Mouse (Mus musculus) myocyte (in vitro differentiated cells): ENCODE results near the gene Slc38a2. TPM values are rescaled to one million over a fixed set of nuclear protein-coding genes. Genes with fewer than 3 reads are reported as not detected.

Experiments
- H3K27me3 ChIP-seq: one replicate; pipeline ENCODE4 v1.6.1; 2011; ENCODE audit not compliant: control insufficient read depth, insufficient read depth, insufficient read length
- H3K36me3 ChIP-seq: one replicate; pipeline ENCODE4 v1.6.1; 2011; ENCODE audit not compliant: control insufficient read depth, insufficient read depth
- H3K4me2 ChIP-seq: one replicate; pipeline ENCODE4 v1.6.1; 2011; ENCODE audit warnings: low read depth, control low read depth
- H3K4me3 ChIP-seq: one replicate; pipeline ENCODE4 v1.5.1; 2011; ENCODE audit warnings: mild to moderate bottlenecking, control low read depth, moderate library complexity
- H3K79me2 ChIP-seq: one replicate; pipeline ENCODE4 v1.6.1; 2011; ENCODE audit not compliant: control insufficient read depth, insufficient read depth
- H3ac ChIP-seq: one replicate; pipeline ENCODE4 v1.6.1; 2011; ENCODE audit not compliant: control insufficient read depth, insufficient read length
- CEBPB ChIP-seq: IDR thresholded peaks from 2 replicates; pipeline ENCODE4 v1.6.1; 2011; ENCODE audit warnings: mild to moderate bottlenecking, moderate library complexity; ENCODE audit not compliant: poor library complexity, insufficient read depth, severe bottlenecking
- E2F4 ChIP-seq: IDR thresholded peaks from one replicate; pipeline ENCODE4 v1.6.1; 2011; ENCODE audit warnings: mild to moderate bottlenecking, control low read depth, moderate library complexity; ENCODE audit not compliant: insufficient read depth
- MAX ChIP-seq: IDR thresholded peaks from one replicate; pipeline ENCODE4 v1.6.1; 2011; ENCODE audit warnings: low read depth, mild to moderate bottlenecking, control low read depth
- MYOD1 ChIP-seq, 3 experiments: IDR thresholded peaks; one replicate each; pipeline ENCODE4 v1.6.1; 2011; ENCODE audit warnings: control low read depth in 2 of 3, low read depth in 2 of 3, mild to moderate bottlenecking in 2 of 3, moderate library complexity in 1 of 3; ENCODE audit not compliant: insufficient read length in 2 of 3, control insufficient read depth in 1 of 3
- MYOG ChIP-seq, 3 experiments: IDR thresholded peaks; one replicate each; pipeline ENCODE4 v1.6.1; 2011; ENCODE audit warnings: control low read depth in 2 of 3, low read depth in 2 of 3, mild to moderate bottlenecking in 2 of 3; ENCODE audit not compliant: insufficient read length in 2 of 3, control insufficient read depth in 1 of 3, insufficient read depth in 1 of 3
- POLR2A ChIP-seq: IDR thresholded peaks from one replicate; pipeline ENCODE4 v1.6.1; 2011; ENCODE audit warnings: low read depth, mild to moderate bottlenecking, control low read depth, moderate library complexity; ENCODE audit not compliant: insufficient read length
- POLR2AphosphoS2 ChIP-seq: IDR thresholded peaks from one replicate; pipeline ENCODE4 v1.6.1; 2011; ENCODE audit warnings: low read depth, control low read depth; ENCODE audit not compliant: insufficient read length
- REST ChIP-seq: IDR thresholded peaks from one replicate; pipeline ENCODE4 v1.6.1; 2011; ENCODE audit warnings: mild to moderate bottlenecking, control low read depth, moderate library complexity; ENCODE audit not compliant: insufficient read depth, insufficient read length
- SRF ChIP-seq: IDR thresholded peaks from one replicate; pipeline ENCODE4 v1.6.1; 2011; ENCODE audit warnings: low read depth; ENCODE audit not compliant: control insufficient read depth, insufficient read length
- TCF12 ChIP-seq: IDR thresholded peaks from one replicate; pipeline ENCODE4 v1.6.1; 2011; ENCODE audit warnings: mild to moderate bottlenecking, control low read depth; ENCODE audit not compliant: poor library complexity, insufficient read depth, severe bottlenecking
- TCF3 ChIP-seq: IDR thresholded peaks from one replicate; pipeline ENCODE4 v1.6.1; 2011; ENCODE audit warnings: low read depth, control low read depth; ENCODE audit not compliant: insufficient read length
- USF1 ChIP-seq: IDR thresholded peaks from one replicate; pipeline ENCODE4 v1.6.1; 2011; ENCODE audit warnings: low read depth, mild to moderate bottlenecking, control low read depth, moderate library complexity
- polyA plus RNA-seq: library from polyadenylated mRNA; unstranded; fragments of >200 nt; fragmentation: generic; extraction: Trizol; gene quantifications from one replicate; pipeline ENCODE4 v1.2.1, GENCODE M21; 2012; ENCODE audit warnings: missing spikeins

The Slc38a2 gene
- 95.0 TPM for polyA plus RNA-seq

- peak in 1 of 3 experiments; percentile 46 for TF ChIP-seq MYOD1 (IDR thresholded peaks at IDR 0.05; ENCODE audit: control insufficient read depth in 1 of 3, insufficient read length in 2 of 3, low read depth in 2 of 3)
- peak in 1 of 3 experiments; percentile 22 for TF ChIP-seq MYOG (IDR thresholded peaks at IDR 0.05; ENCODE audit: control insufficient read depth in 1 of 3, insufficient read depth in 1 of 3, insufficient read length in 2 of 3, low read depth in 2 of 3)
- no peak for TF ChIP-seq USF1
- peak; percentile 95 for TF ChIP-seq POLR2AphosphoS2
- TF ChIP-seq E2F4, result peak; percentile 25
- peak; percentile 40 for TF ChIP-seq MAX
- peak; percentile 90 for TF ChIP-seq POLR2A
- TF ChIP-seq TCF12, result no peak
- no peak for TF ChIP-seq CEBPB
- TF ChIP-seq SRF, result no peak
- TF ChIP-seq TCF3, result no peak
- TF ChIP-seq REST, result peak; percentile 57
- peak within 1 kb of the TSS; percentile 90 for H3ac ChIP-seq
- H3K4me2 ChIP-seq, result peak within 1 kb of the TSS; percentile 96
- peaks cover 38% of the 10 kb centered on the region for H3K36me3 ChIP-seq
- H3K27me3 ChIP-seq, result no peaks in the 10 kb centered on the region
- H3K79me2 ChIP-seq, result peaks cover 39% of the 10 kb centered on the region
- peak within 1 kb of the TSS; percentile 80 for H3K4me3 ChIP-seq
Measured at GRCm38 (mm10) chr15:96699521-96700511, at the start of gene Slc38a2. Gene Slc38a2, minus strand, starts transcription at chr15:96699730.

- Histone ChIP-seq H3K36me3 (no peaks in the 10 kb centered on the region), H3K27me3 (no peaks in the 10 kb centered on the region), H3ac (no peak overlapping the region), H3K79me2 (no peaks in the 10 kb centered on the region), H3K4me3 (no peak overlapping the region), H3K4me2 (no peak overlapping the region)
- TF ChIP-seq POLR2A (no peak), REST (no peak), MYOG (IDR thresholded peaks at IDR 0.05; ENCODE audit: control insufficient read depth in 1 of 3, insufficient read depth in 1 of 3, insufficient read length in 2 of 3, low read depth in 2 of 3) (no peak), POLR2AphosphoS2 (no peak), E2F4 (no peak), CEBPB (no peak), MYOD1 (IDR thresholded peaks at IDR 0.05; ENCODE audit: control insufficient read depth in 1 of 3, insufficient read length in 2 of 3, low read depth in 2 of 3) (no peak), SRF (peak; percentile 70)
Measured at GRCm38 (mm10) chr15:96749101-96749500, 49.6 kb upstream of the Slc38a2 start.

- Histone ChIP-seq H3K4me2 (no peak overlapping the region), H3K27me3 (no peaks in the 10 kb centered on the region), H3K79me2 (no peaks in the 10 kb centered on the region), H3ac (no peak overlapping the region), H3K4me3 (no peak overlapping the region), H3K36me3 (no peaks in the 10 kb centered on the region)
- TF ChIP-seq POLR2AphosphoS2, result no peak
Measured at GRCm38 (mm10) chr15:96747551-96747950, 48.0 kb upstream of the Slc38a2 start.

GRCm38 (mm10) chr15:96746986-96747385 is 47.5 kb upstream of the Slc38a2 start:
- Histone ChIP-seq H3K4me2 (no peak overlapping the region), H3K4me3 (no peak overlapping the region), H3K27me3 (no peaks in the 10 kb centered on the region), H3K79me2 (no peaks in the 10 kb centered on the region), H3K36me3 (no peaks in the 10 kb centered on the region), H3ac (no peak overlapping the region)
- TF ChIP-seq MYOD1 (IDR thresholded peaks at IDR 0.05; ENCODE audit: control insufficient read depth in 1 of 3, insufficient read length in 2 of 3, low read depth in 2 of 3) (no peak), E2F4 (no peak), CEBPB (no peak), POLR2AphosphoS2 (no peak), SRF (no peak), MYOG (IDR thresholded peaks at IDR 0.05; ENCODE audit: control insufficient read depth in 1 of 3, insufficient read depth in 1 of 3, insufficient read length in 2 of 3, low read depth in 2 of 3) (no peak), TCF12 (no peak), USF1 (no peak), TCF3 (no peak), MAX (no peak), REST (no peak), POLR2A (no peak)

- no peak for TF ChIP-seq TCF12
- Histone ChIP-seq H3K4me3 (no peak overlapping the region), H3K36me3 (no peaks in the 10 kb centered on the region), H3K4me2 (no peak overlapping the region), H3ac (no peak overlapping the region), H3K79me2 (no peaks in the 10 kb centered on the region), H3K27me3 (no peaks in the 10 kb centered on the region)
Measured at GRCm38 (mm10) chr15:96745299-96745698, 45.8 kb upstream of the Slc38a2 start.
